Mouse (Mus musculus) testis, adult 2 months (tissue): Measurements from ENCODE around the gene Pde11a.

ENCODE experiments used
- CTCF ChIP-seq: fragments of 200-500 bp; IDR thresholded peaks from 2 replicates; pipeline ENCODE4 v1.5.1; 2012; ENCODE audit warnings: low read depth, mild to moderate bottlenecking, inconsistent platforms, low read length, moderate library complexity; ENCODE audit not compliant: control insufficient read depth, insufficient read depth, insufficient replicate concordance
- POLR2A ChIP-seq: fragments of 200-500 bp; IDR thresholded peaks from 2 replicates; pipeline ENCODE4 v1.6.1; 2012; ENCODE audit warnings: low read depth, mild to moderate bottlenecking, inconsistent platforms, low read length, moderate library complexity; ENCODE audit not compliant: control insufficient read depth

DNA sequence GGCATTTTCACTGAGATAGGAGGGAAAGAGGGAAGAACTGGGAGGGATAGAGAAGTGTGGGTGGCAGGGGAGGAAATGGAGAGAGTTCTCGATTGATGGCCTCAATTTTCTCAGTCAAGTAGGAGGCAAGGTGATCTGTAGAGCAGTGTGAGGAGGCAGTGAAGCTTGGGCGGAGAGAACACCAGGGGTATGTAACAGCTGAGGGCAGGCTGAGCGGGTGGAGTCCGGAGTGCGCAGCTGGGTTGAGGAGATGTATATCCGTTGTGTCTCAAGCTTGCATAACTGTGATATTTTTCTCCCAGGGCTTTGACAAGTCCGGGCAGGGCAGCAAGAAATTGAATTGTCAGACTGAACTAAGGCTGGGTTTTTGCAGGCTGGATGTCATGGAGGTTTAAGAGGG is 281.0 kb downstream of the Pde11a start:
- no peak for TF ChIP-seq CTCF
- TF ChIP-seq POLR2A = no peak
